Mouse (Mus musculus) hindbrain, embryonic 13.5 days (tissue): ENCODE measurements around the gene Rpp25l. TPM values are rescaled to one million over a fixed set of nuclear protein-coding genes. Genes with fewer than 3 reads are reported as not detected.

Experiments used
- ATAC-seq: fragments of 200-750 bp; cut with Nextera tagmentation; 2 replicates; pipeline ENCODE4 v1.8.0; 2017; ENCODE audit warnings: moderate TSS enrichment; ENCODE audit not compliant: low FRiP score
- H3K27ac ChIP-seq: fragments of 300-500 bp; sonication (generic); 2 replicates; pipeline ENCODE4 v1.5.1; 2015; ENCODE audit warnings: inconsistent platforms, mild to moderate bottlenecking, moderate library complexity
- H3K27me3 ChIP-seq: fragments of 300-500 bp; sonication (generic); 2 replicates; pipeline ENCODE4 v1.6.1; 2015; ENCODE audit warnings: mild to moderate bottlenecking, inconsistent platforms
- H3K36me3 ChIP-seq: fragments of 300-500 bp; sonication (generic); 2 replicates; pipeline ENCODE4 v1.6.1; 2015; ENCODE audit warnings: mild to moderate bottlenecking, inconsistent platforms
- H3K4me1 ChIP-seq: fragments of 300-500 bp; sonication (generic); replicated peaks from 2 replicates; pipeline ENCODE4 v1.6.1; 2015; ENCODE audit warnings: inconsistent platforms
- H3K4me2 ChIP-seq: fragments of 300-500 bp; sonication (generic); 2 replicates; pipeline ENCODE4 v1.6.1; 2015; ENCODE audit warnings: inconsistent platforms, mild to moderate bottlenecking, moderate library complexity
- H3K4me3 ChIP-seq: fragments of 300-500 bp; sonication (generic); 2 replicates; pipeline ENCODE4 v1.5.1; 2015; ENCODE audit warnings: mild to moderate bottlenecking, inconsistent platforms
- H3K9ac ChIP-seq: fragments of 300-500 bp; sonication (generic); 2 replicates; pipeline ENCODE4 v1.6.1; 2015; ENCODE audit warnings: mild to moderate bottlenecking, inconsistent platforms
- H3K9me3 ChIP-seq: fragments of 300-500 bp; sonication (generic); 2 replicates; pipeline ENCODE4 v1.6.1; 2016; ENCODE audit warnings: inconsistent platforms
- WGBS: fragments of 180-500 bp; shearing (Covaris S2); methylation state at CpG from one replicate; pipeline ENCODE4 v1.1.7; 2015; 5-methylcytosine and 5-hydroxymethylcytosine counted together
- polyA plus RNA-seq: library from polyadenylated mRNA; unstranded; fragments of >200 nt; fragmentation: Nextera tagmentation; extraction: Ambion mirVana; gene quantifications from 2 replicates; pipeline ENCODE4 v1.2.1, GENCODE M21; 2015

The Rpp25l gene
- polyA plus RNA-seq, 1 experiment from 2014 or later: 66.8 TPM

DNA sequence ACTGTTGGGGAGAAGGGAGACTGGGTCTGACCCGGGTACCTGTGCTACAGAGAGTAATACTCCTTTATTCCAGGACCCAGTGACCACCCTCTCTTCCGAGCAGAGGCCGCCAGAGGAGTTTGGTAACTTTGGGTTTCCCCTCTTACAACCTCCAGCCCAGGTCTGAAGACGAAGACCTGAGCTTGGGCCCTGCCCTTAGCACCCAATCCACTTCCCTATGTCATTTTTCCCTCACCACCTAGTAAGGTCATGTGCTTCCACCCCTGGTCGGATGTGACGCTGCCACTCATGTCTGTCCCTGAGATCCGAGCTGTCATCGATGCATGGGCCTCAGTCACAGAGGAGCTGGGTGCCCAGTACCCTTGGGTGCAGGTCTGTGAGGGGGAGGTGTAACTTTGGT is 43.1 kb upstream of the Rpp25l start:
- Histone ChIP-seq H3K27me3 (0 out of 2 replicates have a peak, but pooled peaks cover 5% of the 10 kb centered on the region), H3K4me1 (peaks cover 32% of the 10 kb centered on the region), H3K27ac (0 out of 2 replicates have a peak overlapping the region, but pooled peaks have one; percentile 87), H3K4me2 (peak overlapping the region; percentile 97), H3K9me3 (no peaks in the 10 kb centered on the region), H3K36me3 (peaks cover 7% of the 10 kb centered on the region), H3K4me3 (peak overlapping the region; percentile 72), H3K9ac (peak overlapping the region; percentile 85)
- ATAC-seq: 0 out of 2 replicates have a peak, but pooled peaks have one; percentile 1
- 78% methylated on average over 8 of the region's 8 CpGs for WGBS

DNA sequence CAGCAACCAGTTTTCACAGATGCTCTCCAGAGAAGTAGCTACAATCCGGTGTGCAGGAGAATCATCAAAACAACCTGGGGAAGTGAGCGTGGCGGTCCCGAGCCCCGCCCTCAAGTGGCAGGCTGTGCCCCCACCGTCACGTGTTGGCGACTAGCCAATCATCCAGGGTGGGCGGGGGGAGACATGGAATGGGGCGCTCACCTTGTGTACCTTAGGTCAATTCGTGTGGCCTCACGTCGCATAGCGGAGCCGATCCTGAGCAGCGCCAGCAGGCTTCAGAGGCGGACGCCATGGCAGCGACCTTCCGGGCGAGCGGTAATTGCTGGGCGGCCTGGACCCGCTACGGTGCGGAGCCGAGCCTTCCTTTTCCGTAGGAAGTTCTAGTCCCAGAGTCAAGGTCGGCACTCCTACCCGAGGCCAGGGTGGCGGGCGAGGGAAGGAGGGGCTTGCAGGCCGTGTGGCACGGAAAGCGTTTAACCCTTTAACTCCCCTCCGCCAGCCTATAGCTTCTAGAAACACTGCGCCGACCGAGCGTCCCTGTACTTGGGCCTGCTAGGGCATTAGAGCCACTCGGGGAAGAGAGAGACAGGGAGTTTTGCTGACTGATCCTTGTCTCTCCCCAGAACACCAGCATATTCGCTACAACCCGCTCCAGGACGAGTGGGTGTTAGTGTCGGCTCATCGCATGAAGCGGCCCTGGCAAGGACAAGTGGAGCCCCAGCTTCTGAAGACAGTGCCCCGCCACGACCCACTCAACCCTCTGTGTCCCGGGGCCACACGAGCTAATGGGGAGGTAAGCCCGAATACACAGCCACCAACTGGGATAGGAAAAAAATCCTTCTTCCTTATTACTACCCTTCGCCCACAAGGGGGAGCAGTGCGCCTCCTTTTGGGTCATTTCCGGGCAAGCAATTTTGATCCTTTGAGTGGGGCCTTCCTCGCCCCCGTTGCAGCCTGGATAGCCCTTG is 42.3 kb upstream of the Rpp25l start, which contains the start of gene Sigmar1:
TSS of gene Sigmar1 (minus strand) at position 820 of the 968 bp plus-strand sequence.
- peak; percentile 73 for ATAC-seq
- H3K4me3 ChIP-seq: peak within 1 kb of the TSS; percentile 72
- H3K27ac ChIP-seq: peak within 1 kb of the TSS; percentile 87
- no peaks in the 10 kb centered on the region for H3K9me3 ChIP-seq
- H3K4me1 ChIP-seq: peaks cover 24% of the 10 kb centered on the region
- H3K27me3 ChIP-seq: 0 out of 2 replicates have a peak, but pooled peaks cover 5% of the 10 kb centered on the region
- under 1% methylated on average over 57 of the region's 57 CpGs for WGBS
- peak within 1 kb of the TSS; percentile 85 for H3K9ac ChIP-seq
- peaks cover 7% of the 10 kb centered on the region for H3K36me3 ChIP-seq
- H3K4me2 ChIP-seq: peak within 1 kb of the TSS; percentile 97

DNA sequence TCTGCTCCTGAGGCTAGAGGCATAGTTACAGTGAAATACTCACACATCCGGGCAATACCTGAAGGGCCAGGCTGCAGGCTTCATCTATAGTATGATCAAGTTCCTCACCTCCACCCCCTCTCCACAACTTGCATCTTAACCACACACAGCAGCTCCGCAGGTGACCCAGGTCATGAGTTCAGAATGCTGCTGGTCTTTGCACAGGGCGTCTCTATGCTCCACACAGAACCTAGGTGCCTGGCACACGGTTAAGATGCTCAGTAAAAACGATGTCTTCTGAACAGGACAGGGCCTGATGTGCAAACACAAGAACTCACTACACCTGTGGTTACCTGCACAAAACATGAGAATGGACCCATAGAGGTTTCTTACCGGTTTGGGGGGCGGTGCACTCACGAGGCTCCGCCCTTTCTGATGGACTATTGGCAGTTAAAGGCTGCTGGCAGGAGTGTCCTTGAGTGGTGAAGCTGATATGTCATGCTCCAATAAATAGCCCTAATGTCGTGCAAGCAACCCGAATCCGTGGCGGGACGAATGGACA is 41.5 kb upstream of the Rpp25l start, which contains the start of gene Galt:
TSS of gene Galt (plus strand) at position 432 of the 541 bp plus-strand sequence.
- H3K27ac ChIP-seq: peak within 1 kb of the TSS; percentile 87
- peak within 1 kb of the TSS; percentile 85 for H3K9ac ChIP-seq
- H3K4me3 ChIP-seq: peak within 1 kb of the TSS; percentile 72
- H3K27me3 ChIP-seq: 0 out of 2 replicates have a peak, but pooled peaks cover 5% of the 10 kb centered on the region
- no peaks in the 10 kb centered on the region for H3K9me3 ChIP-seq
- peak; percentile 69 for ATAC-seq
- H3K36me3 ChIP-seq: peaks cover 7% of the 10 kb centered on the region
- 14% methylated on average over 14 of the region's 14 CpGs for WGBS
- H3K4me1 ChIP-seq: peaks cover 17% of the 10 kb centered on the region
- H3K4me2 ChIP-seq: peak within 1 kb of the TSS; percentile 97

DNA sequence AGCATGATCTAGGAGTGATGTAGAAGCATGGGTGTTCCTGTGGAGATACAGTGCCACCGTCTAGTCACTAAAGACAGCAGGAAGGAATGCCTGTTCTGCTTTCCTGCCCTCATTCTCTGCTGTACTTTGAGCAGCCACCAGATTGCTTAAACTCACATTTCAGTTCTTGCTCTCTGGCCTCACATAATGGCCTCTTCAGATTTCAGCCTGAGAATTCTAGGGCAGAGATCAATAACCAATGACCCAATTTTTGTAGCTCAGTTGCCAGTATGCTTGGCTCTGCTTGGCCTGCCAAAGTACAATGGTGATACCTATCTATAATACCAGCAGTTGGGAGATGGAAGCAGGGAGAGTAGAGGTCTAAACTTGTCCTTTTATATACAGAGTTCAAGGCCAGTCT is 31.7 kb upstream of the Rpp25l start:
- no peak overlapping the region for H3K4me2 ChIP-seq
- peaks cover 12% of the 10 kb centered on the region for H3K9me3 ChIP-seq
- ATAC-seq: no peak
- peaks cover 12% of the 10 kb centered on the region for H3K4me1 ChIP-seq
- WGBS: 81% methylated on average over 1 of the region's 1 CpGs
- H3K9ac ChIP-seq: no peak overlapping the region
- peaks cover 3% of the 10 kb centered on the region; the same call in 1 of the 2 replicates for H3K36me3 ChIP-seq
- no peak overlapping the region for H3K27ac ChIP-seq
- H3K27me3 ChIP-seq: peaks cover 4% of the 10 kb centered on the region; the same call in 1 of the 2 replicates
- no peak overlapping the region for H3K4me3 ChIP-seq

DNA sequence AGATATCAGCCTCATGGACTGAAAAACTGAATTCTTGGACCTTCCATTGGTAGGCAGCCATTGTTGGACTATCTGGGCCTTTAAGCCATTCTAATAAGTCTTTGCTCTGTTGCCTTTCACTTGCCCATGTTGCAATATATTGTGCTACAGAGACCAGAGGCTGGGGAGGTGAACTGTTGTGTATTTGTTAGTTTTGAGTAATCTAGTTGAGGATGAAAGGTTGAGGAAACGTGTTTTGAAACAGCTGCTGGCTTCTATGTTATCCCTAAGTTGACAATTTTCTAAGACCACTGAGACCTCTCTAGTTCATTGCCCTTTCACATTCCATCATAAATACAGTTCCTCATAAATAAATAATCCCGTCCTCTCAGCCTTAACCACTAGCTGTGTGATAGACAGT is 30.8 kb upstream of the Rpp25l start:
- peaks cover 4% of the 10 kb centered on the region for H3K36me3 ChIP-seq
- no peak for ATAC-seq
- H3K9me3 ChIP-seq: peaks cover 12% of the 10 kb centered on the region
- peaks cover 4% of the 10 kb centered on the region; the same call in 1 of the 2 replicates for H3K27me3 ChIP-seq
- H3K4me2 ChIP-seq: no peak overlapping the region
- H3K27ac ChIP-seq: no peak overlapping the region
- no peak overlapping the region for H3K4me3 ChIP-seq
- peaks cover 21% of the 10 kb centered on the region for H3K4me1 ChIP-seq
- WGBS: 82% methylated on average over 2 of the region's 2 CpGs
- no peak overlapping the region for H3K9ac ChIP-seq

DNA sequence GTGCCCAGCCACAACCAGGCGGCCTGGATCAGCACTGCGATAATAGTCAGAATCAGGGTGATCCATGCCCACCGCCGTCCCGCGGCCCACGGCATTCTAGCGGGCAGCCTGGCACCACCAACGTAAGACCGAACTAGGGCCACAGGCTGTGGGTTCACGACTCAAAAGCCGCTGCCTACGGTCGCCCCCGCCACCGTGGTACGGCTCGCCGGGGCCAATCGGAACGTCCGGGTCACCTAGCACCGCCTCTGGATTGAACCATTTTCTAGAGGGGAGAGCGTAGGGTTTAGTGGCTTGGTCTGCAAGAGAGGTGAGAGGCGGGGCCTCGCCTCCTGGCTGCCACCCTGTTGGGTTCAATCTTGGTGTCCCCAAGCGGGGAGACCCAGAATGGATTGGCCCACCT is 27.8 kb upstream of the Rpp25l start:
- peak overlapping the region; percentile 76 for H3K4me3 ChIP-seq
- ATAC-seq: peak; percentile 96
- H3K9me3 ChIP-seq: peaks cover 4% of the 10 kb centered on the region; the same call in 1 of the 2 replicates
- H3K4me1 ChIP-seq: peaks cover 22% of the 10 kb centered on the region
- peak overlapping the region; percentile 90 for H3K27ac ChIP-seq
- under 1% methylated on average over 27 of the region's 27 CpGs for whole genome bisulfite sequencing
- peaks cover 12% of the 10 kb centered on the region for H3K36me3 ChIP-seq
- H3K9ac ChIP-seq: peak overlapping the region; percentile 87
- H3K4me2 ChIP-seq: peak overlapping the region; percentile 94
- H3K27me3 ChIP-seq: no peaks in the 10 kb centered on the region; the same call in 1 of the 2 replicates

DNA sequence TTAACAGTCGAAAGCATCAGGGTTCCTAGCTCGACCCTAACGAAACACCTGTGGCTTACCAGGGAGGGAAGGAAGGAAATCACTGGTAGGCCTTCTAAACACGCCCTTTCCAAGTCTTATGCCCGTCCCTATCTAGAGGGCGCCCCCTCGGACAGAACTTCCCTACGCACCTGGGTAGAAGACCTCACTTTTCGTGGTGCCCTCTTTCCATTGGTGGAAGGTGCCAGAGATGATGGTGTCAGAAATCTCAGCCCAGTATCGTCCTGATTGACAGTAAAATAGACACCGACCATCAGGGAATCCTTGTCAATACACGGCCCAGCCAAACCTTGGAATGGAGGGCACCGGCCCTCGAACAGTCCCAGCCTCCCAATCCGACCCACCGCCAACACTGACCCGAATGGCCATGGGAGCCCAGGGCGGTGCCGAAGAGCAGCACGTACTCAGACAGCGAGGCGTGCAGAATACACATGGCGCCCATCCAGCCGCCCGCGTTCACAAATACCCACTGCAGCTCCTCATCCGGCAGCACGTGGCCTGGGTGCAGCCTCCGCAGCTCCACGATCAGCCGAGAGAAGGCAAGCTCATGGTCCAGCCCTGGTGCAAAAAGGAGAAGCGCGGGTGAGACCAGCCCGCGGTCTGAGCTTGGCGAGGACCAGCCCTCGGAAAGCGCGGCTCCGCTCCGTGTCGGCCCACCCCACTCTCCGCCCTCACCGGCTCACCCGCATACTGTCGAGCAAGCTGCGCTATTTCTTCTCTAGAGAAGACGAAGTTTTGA is 27.2 kb upstream of the Rpp25l start:
- WGBS: 1% methylated on average over 48 of the region's 48 CpGs
- peak overlapping the region; percentile 76 for H3K4me3 ChIP-seq
- peak; percentile 86 for ATAC-seq

DNA sequence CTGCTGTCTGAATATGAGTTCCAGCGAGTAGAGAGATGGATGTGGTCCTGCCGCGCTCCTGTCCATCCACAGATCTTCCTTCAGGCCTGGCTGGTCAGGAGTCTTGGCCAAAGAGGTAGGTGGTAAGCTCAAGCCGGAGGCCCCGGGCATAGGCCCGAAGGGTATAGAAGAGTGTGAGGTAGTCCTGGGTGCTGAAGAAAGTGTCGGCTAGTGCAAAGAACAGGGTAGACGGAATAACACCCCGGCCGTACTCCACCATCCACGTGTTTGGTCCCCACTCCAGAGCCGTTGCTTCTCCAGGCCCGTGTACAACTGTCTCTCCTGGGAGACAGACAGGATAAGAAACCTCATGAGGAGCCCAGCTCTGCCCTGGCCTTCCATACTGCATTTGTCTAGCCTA is 25.9 kb upstream of the Rpp25l start:
- no peaks in the 10 kb centered on the region for H3K9me3 ChIP-seq
- no peak for ATAC-seq
- H3K27ac ChIP-seq: no peak overlapping the region
- H3K4me3 ChIP-seq: no peak overlapping the region
- peak overlapping the region; percentile 20; the same call in 1 of the 2 replicates for H3K9ac ChIP-seq
- H3K4me2 ChIP-seq: peak overlapping the region; percentile 94
- 95% methylated on average over 13 of the region's 13 CpGs for WGBS
- peaks cover 22% of the 10 kb centered on the region for H3K4me1 ChIP-seq
- H3K27me3 ChIP-seq: peaks cover 4% of the 10 kb centered on the region
- peaks cover 11% of the 10 kb centered on the region for H3K36me3 ChIP-seq

More for the DNA sequence above, 27.2 kb upstream of the Rpp25l start:
- H3K27ac ChIP-seq: peak overlapping the region; percentile 90
- no peaks in the 10 kb centered on the region; the same call in 1 of the 2 replicates for H3K27me3 ChIP-seq
- no peaks in the 10 kb centered on the region for H3K9me3 ChIP-seq
- peaks cover 11% of the 10 kb centered on the region for H3K36me3 ChIP-seq
- H3K4me1 ChIP-seq: peaks cover 22% of the 10 kb centered on the region
- H3K4me2 ChIP-seq: peak overlapping the region; percentile 94
- peak overlapping the region; percentile 87 for H3K9ac ChIP-seq

DNA sequence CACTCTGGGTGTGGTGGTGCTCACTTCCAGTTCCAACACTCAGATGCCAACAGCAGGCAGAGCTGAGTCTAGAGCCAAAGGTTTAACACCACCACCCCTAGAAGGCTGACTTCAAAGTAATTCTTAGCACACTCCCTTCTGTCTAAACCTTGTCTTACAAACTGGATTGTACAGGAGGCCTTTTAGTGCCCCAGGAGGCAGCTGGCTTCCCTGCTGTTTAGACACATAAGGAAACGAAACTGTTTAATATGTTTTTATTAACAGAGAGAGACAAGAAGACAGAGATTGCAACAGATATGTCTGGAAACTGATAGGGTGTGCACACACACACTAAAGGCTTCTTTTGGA is 24.9 kb upstream of the Rpp25l start:
- ATAC-seq: no peak
- WGBS: 71% methylated on average over 1 of the region's 1 CpGs
- H3K9ac ChIP-seq: no peak overlapping the region
- peaks cover 12% of the 10 kb centered on the region for H3K27me3 ChIP-seq
- no peak overlapping the region for H3K27ac ChIP-seq
- peaks cover 22% of the 10 kb centered on the region for H3K4me1 ChIP-seq
- no peak overlapping the region for H3K4me2 ChIP-seq
- H3K9me3 ChIP-seq: no peaks in the 10 kb centered on the region
- H3K4me3 ChIP-seq: no peak overlapping the region
- peaks cover 11% of the 10 kb centered on the region for H3K36me3 ChIP-seq

DNA sequence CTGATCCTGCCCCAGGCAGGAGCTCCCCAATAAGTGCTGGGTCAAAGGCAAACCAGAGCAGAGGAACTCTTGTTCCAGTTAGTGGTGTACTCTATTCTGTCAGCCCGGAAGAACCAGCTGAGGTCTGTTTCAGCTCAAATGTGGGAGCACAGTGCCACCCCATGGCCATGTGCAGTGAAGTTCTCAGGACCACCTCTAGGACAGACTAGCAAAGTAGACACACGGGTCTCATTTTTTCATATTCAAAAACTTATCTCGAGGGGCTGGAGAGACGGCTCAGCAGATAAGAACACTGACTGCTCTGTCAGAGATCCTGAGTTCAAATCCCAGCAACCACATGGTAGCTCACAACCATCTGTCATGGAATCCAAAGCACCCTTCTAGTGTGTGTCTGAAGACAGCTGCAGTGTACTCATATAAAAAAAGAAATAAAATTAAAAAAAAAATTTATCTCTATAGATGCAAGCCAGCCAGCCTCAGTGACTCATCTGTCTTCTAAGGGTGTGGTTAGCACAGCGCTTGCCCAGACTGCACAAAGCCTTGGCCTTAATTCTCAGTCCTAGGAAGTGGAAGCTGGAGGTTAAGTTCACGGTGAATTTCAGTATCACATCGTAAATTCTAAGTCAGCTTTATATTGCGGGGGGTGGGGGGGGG is 24.4 kb upstream of the Rpp25l start:
- WGBS: 49% methylated on average over 8 of the region's 8 CpGs
- peaks cover 11% of the 10 kb centered on the region for H3K36me3 ChIP-seq
- no peak for ATAC-seq

DNA sequence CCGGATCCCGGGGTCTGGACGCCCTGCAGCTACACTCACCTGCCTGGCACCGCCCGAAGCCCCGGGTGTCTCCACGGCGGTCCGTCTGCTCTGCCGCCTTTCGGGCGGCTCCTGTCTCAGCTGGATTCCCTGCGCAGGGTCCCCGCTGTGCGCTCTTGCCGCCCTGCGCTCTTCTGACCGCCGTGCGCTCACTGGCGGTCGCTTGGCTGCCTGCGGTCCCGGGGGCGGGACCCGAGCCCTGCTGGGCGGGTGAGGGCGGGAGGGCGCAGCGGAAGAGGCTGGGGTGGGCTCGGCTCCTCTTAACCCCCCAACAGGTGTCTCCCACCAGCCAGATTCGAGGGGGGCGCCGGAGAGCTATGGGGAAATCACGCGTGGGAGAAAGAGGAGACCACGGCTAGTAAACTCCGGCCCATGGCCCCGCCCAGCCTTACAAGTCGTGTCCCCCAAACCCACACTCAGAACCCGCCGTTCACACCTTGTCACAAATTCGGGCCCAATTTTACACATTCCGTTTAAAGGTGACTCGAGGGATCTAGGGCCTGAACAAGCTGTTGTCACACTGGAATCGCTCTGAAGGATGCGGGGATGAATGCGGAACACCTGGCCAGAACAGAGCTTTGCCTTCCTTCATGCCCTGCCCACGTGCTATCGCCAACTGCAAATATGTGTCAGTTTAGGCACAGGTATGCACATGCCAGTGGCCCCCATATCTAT is 17.9 kb upstream of the Rpp25l start, which contains the start of gene Arid3c:
TSS of gene Arid3c (minus strand) at position 91 of the 714 bp plus-strand sequence.
- no peak for ATAC-seq
- Histone ChIP-seq H3K9me3 (no peaks in the 10 kb centered on the region), H3K27ac (no peak within 1 kb of the TSS), H3K4me3 (peak within 1 kb of the TSS; percentile 41), H3K27me3 (peaks cover 76% of the 10 kb centered on the region), H3K9ac (peak within 1 kb of the TSS; percentile 63), H3K4me1 (peaks cover 28% of the 10 kb centered on the region), H3K36me3 (no peaks in the 10 kb centered on the region), H3K4me2 (peak within 1 kb of the TSS; percentile 69)
- WGBS: 2% methylated on average over 49 of the region's 50 CpGs

More for the DNA sequence above, 24.4 kb upstream of the Rpp25l start:
- Histone ChIP-seq H3K4me3 (no peak overlapping the region), H3K9me3 (no peaks in the 10 kb centered on the region), H3K4me2 (no peak overlapping the region), H3K27ac (no peak overlapping the region), H3K4me1 (peaks cover 22% of the 10 kb centered on the region), H3K27me3 (peaks cover 17% of the 10 kb centered on the region), H3K9ac (no peak overlapping the region)
